Mouse (Mus musculus): ENCODE measurements at regions not wholly inside any gene's neighbourhood (a gene's known extent, or its start where the extent isn't known, plus 50 kb on each side); places are given as distances from the start of the nearest gene placed in this dataset.

DNA sequence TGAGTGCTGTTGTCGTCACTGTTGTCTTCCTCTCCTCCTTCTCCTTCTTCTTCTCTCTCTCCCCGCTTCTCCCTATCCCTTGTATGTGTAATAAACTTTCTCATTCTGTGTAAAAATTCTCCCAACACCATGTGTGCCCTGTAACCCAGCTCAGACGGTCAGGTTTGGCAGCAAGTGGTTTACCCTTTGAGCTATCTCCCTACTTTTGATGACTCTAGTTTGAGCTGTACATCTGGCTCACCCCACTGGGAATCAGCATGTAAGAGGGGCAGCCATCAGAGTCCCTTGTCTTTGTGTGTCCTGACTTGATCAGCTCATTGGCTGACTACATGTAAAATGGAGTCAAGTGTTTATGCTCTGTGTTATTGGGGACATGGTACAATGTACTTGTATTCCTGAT lies 190.5 kb upstream of the Tgfbr2 start:
- TF ChIP-seq CTCF (IDR thresholded peaks at IDR 0.05): no peak
- no peak for TF ChIP-seq POLR2A (IDR thresholded peaks at IDR 0.05; ENCODE audit: insufficient read depth, low read depth, low read length)

Data from heart, adult 2 months (tissue).